Mouse (Mus musculus) intestine, embryonic 15.5 days (tissue): ENCODE results near the gene Orc4. TPM values are rescaled to one million over a fixed set of nuclear protein-coding genes. Genes with fewer than 3 reads are reported as not detected.
"Not testable (repeated sequence)": the region's sequence is repeated elsewhere in the genome, so short reads cannot be mapped to it uniquely, and the experiment has no call there.

Experiments used
- ATAC-seq: fragments of 200-750 bp; cut with Nextera tagmentation; 2 replicates; pipeline ENCODE4 v1.8.0; 2017; ENCODE audit warnings: moderate TSS enrichment, moderate library complexity
- H3K27ac ChIP-seq: fragments of 300-500 bp; sonication (generic); 2 replicates; pipeline ENCODE4 v1.5.1; 2015; ENCODE audit warnings: mild to moderate bottlenecking, inconsistent platforms
- H3K27me3 ChIP-seq: fragments of 300-500 bp; sonication (generic); replicated peaks from 2 replicates; pipeline ENCODE4 v1.6.1; 2015; ENCODE audit warnings: inconsistent platforms
- H3K36me3 ChIP-seq: fragments of 300-500 bp; sonication (generic); 2 replicates; pipeline ENCODE4 v1.6.1; 2015; ENCODE audit warnings: inconsistent platforms
- H3K4me1 ChIP-seq: fragments of 300-500 bp; sonication (generic); replicated peaks from 2 replicates; pipeline ENCODE4 v1.6.1; 2015; ENCODE audit warnings: inconsistent platforms
- H3K4me2 ChIP-seq: fragments of 300-500 bp; sonication (generic); replicated peaks from 2 replicates; pipeline ENCODE4 v1.6.1; 2015; ENCODE audit warnings: mild to moderate bottlenecking, inconsistent platforms
- H3K4me3 ChIP-seq: fragments of 300-500 bp; sonication (generic); replicated peaks from 2 replicates; pipeline ENCODE4 v1.5.1; 2015; ENCODE audit warnings: inconsistent platforms
- H3K9ac ChIP-seq: fragments of 300-500 bp; sonication (generic); 2 replicates; pipeline ENCODE4 v1.6.1; 2015; ENCODE audit warnings: inconsistent platforms
- H3K9me3 ChIP-seq: fragments of 300-500 bp; sonication (generic); 2 replicates; pipeline ENCODE4 v1.6.1; 2016; ENCODE audit warnings: inconsistent platforms
- WGBS: fragments of 180-500 bp; shearing (Covaris S2); methylation state at CpG from one replicate; pipeline ENCODE4 v1.1.7; 2015; 5-methylcytosine and 5-hydroxymethylcytosine counted together
- polyA plus RNA-seq: library from polyadenylated mRNA; unstranded; fragments of >200 nt; fragmentation: Nextera tagmentation; extraction: Ambion mirVana; gene quantifications from 2 replicates; pipeline ENCODE4 v1.2.1, GENCODE M21; 2015

The Orc4 gene
- polyA plus RNA-seq, 1 experiment from 2014 or later: 99.5 TPM

GRCm38 (mm10) chr2:48885945-48886344, 64.1 kb downstream of the Orc4 start:
- Histone ChIP-seq H3K4me1 (no peaks in the 10 kb centered on the region), H3K36me3 (no peaks in the 10 kb centered on the region), H3K4me2 (no peak overlapping the region), H3K4me3 (no peak overlapping the region), H3K9ac (no peak overlapping the region), H3K9me3 (no peaks in the 10 kb centered on the region), H3K27ac (no peak overlapping the region), H3K27me3 (no peaks in the 10 kb centered on the region)
- peak; percentile 74; the same call in 1 of the 2 replicates for ATAC-seq

GRCm38 (mm10) chr2:48868199-48868913, 81.7 kb downstream of the Orc4 start:
- no peak for ATAC-seq
- no peak overlapping the region for H3K9ac ChIP-seq
- no peaks in the 10 kb centered on the region for H3K36me3 ChIP-seq
- no peaks in the 10 kb centered on the region for H3K4me1 ChIP-seq
- H3K27ac ChIP-seq: no peak overlapping the region
- 77% methylated on average over 5 of the region's 5 CpGs for WGBS
- H3K9me3 ChIP-seq: no peaks in the 10 kb centered on the region
- H3K27me3 ChIP-seq: no peaks in the 10 kb centered on the region
- H3K4me2 ChIP-seq: no peak overlapping the region
- H3K4me3 ChIP-seq: no peak overlapping the region

GRCm38 (mm10) chr2:48865596-48865995, 84.5 kb downstream of the Orc4 start:
- H3K9me3 ChIP-seq, H3K36me3 ChIP-seq, H3K4me2 ChIP-seq, H3K4me3 ChIP-seq, H3K27ac ChIP-seq, H3K27me3 ChIP-seq, H3K9ac ChIP-seq, H3K4me1 ChIP-seq, ATAC-seq: not testable (repeated sequence)
- 93% methylated on average over 6 of the region's 6 CpGs for WGBS

Other genes with a start within 250 kb of the Orc4 start
- gene Acvr2a, start 136.2 kb downstream of the Orc4 start, polyA plus RNA-seq: 13.7 and 16.6 TPM in 2 replicates
- 18.5 and 19.3 TPM in 2 replicates for gene Mbd5, start 769 bp downstream of the Orc4 start, polyA plus RNA-seq